Mouse (Mus musculus) embryonic facial prominence, embryonic 14.5 days (tissue): ENCODE results near the gene Echdc3. TPM values are rescaled to one million over a fixed set of nuclear protein-coding genes. Genes with fewer than 3 reads are reported as not detected.

Experiments
- ATAC-seq: fragments of 200-750 bp; cut with Nextera tagmentation; 2 replicates; pipeline ENCODE4 v1.8.0; 2017; ENCODE audit warnings: low read depth, moderate number of reproducible peaks, moderate TSS enrichment
- DNase-seq: peaks from one replicate; pipeline ENCODE4 v3.0.0-alpha.2; 2015; ENCODE audit warnings: low spot score
- H3K27ac ChIP-seq: fragments of 300-500 bp; sonication (generic); replicated peaks from 2 replicates; pipeline ENCODE4 v1.5.1; 2014; ENCODE audit warnings: low read depth, mild to moderate bottlenecking, low read length, moderate library complexity
- H3K27me3 ChIP-seq: fragments of 300-500 bp; sonication (generic); replicated peaks from 2 replicates; pipeline ENCODE4 v1.6.1; 2014; ENCODE audit warnings: low read length; ENCODE audit not compliant: control insufficient read depth, insufficient read depth
- H3K36me3 ChIP-seq: fragments of 300-500 bp; sonication (generic); 2 replicates; pipeline ENCODE4 v1.6.1; 2014; ENCODE audit warnings: low read length, mixed read lengths; ENCODE audit not compliant: control insufficient read depth, insufficient read depth
- H3K4me1 ChIP-seq: fragments of 300-500 bp; sonication (generic); 2 replicates; pipeline ENCODE4 v1.6.1; 2014; ENCODE audit warnings: antibody characterized with exemption, low read length; ENCODE audit not compliant: control insufficient read depth, insufficient read depth
- H3K4me2 ChIP-seq: fragments of 300-500 bp; sonication (generic); 2 replicates; pipeline ENCODE4 v1.6.1; 2014; ENCODE audit warnings: low read depth, mild to moderate bottlenecking, low read length, moderate library complexity, mixed read lengths
- H3K4me3 ChIP-seq: fragments of 300-500 bp; sonication (generic); 2 replicates; pipeline ENCODE4 v1.5.1; 2014; ENCODE audit warnings: low read depth, mild to moderate bottlenecking, low read length
- H3K9ac ChIP-seq: fragments of 300-500 bp; sonication (generic); 2 replicates; pipeline ENCODE4 v1.6.1; 2014; ENCODE audit warnings: low read depth, mild to moderate bottlenecking, low read length, moderate library complexity, mixed read lengths
- H3K9me3 ChIP-seq: fragments of 300-500 bp; sonication (generic); 2 replicates; pipeline ENCODE4 v1.6.1; 2016; ENCODE audit warnings: low read length; ENCODE audit not compliant: control insufficient read depth
- WGBS: fragments of 180-500 bp; shearing (Covaris S2); extraction: QIAGEN DNeasy Blood & Tissue Kit; methylation state at CpG from one replicate; pipeline ENCODE4 v1.1.7; 2014; 5-methylcytosine and 5-hydroxymethylcytosine counted together
- polyA plus RNA-seq: library from polyadenylated mRNA; unstranded; fragments of >200 nt; fragmentation: Nextera tagmentation; extraction: Ambion mirVana; gene quantifications from 2 replicates; pipeline ENCODE4 v1.2.1, GENCODE M21; 2014

The Echdc3 gene
- 3.5 and 4.9 TPM in 2 replicates for polyA plus RNA-seq

GRCm38 (mm10) chr2:6212724-6213511 lies at the start of gene Echdc3:
TSS of gene Echdc3 (minus strand) at chr2:6213033.
- WGBS = 1% methylated on average over 25 of the region's 30 CpGs
- 0 out of 2 replicates have a peak, but pooled peaks cover 3% of the 10 kb centered on the region for H3K27me3 ChIP-seq
- ATAC-seq (peak; percentile 91), DNase-seq (peak; percentile 93)
- H3K27ac ChIP-seq = peak within 1 kb of the TSS; percentile 81
- peak within 1 kb of the TSS; percentile 81 for H3K4me2 ChIP-seq
- H3K4me1 ChIP-seq = peaks cover 11% of the 10 kb centered on the region
- peak within 1 kb of the TSS; percentile 72 for H3K9ac ChIP-seq
- H3K4me3 ChIP-seq = peak within 1 kb of the TSS; percentile 43
- H3K9me3 ChIP-seq = no peaks in the 10 kb centered on the region
- H3K36me3 ChIP-seq = no peaks in the 10 kb centered on the region

DNA sequence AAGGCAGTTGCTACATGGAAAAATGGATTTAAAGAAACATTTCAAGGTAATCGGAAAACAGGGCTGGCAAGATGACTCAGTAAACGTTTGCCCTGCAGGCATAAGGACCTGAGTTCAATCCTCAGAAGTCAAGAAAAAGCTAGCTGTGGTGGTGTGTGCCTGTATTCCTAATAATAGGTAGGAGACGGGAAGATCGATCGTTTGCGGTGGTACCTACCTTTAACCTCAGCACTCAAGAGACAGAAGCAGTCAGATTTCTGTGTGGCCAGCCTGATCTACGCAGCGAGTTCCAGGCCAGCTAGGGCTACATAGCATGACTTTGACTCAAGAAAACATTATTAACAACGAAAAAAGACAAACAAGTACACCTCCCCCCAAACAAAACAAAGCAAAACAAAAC lies 48.9 kb upstream of the Echdc3 start:
- no peak overlapping the region for H3K4me2 ChIP-seq
- H3K27ac ChIP-seq = peak overlapping the region; percentile 40
- no peak overlapping the region; the same call in 1 of the 2 replicates for H3K9ac ChIP-seq
- no peak overlapping the region for H3K4me3 ChIP-seq
- 66% methylated on average over 9 of the region's 9 CpGs for WGBS
- H3K36me3 ChIP-seq = no peaks in the 10 kb centered on the region
- peaks cover 7% of the 10 kb centered on the region; the same call in 1 of the 2 replicates for H3K4me1 ChIP-seq
- H3K9me3 ChIP-seq = peaks cover 10% of the 10 kb centered on the region; the same call in 1 of the 2 replicates
- DNase-seq = no peak
- no peak for ATAC-seq
- no peaks in the 10 kb centered on the region for H3K27me3 ChIP-seq

DNA sequence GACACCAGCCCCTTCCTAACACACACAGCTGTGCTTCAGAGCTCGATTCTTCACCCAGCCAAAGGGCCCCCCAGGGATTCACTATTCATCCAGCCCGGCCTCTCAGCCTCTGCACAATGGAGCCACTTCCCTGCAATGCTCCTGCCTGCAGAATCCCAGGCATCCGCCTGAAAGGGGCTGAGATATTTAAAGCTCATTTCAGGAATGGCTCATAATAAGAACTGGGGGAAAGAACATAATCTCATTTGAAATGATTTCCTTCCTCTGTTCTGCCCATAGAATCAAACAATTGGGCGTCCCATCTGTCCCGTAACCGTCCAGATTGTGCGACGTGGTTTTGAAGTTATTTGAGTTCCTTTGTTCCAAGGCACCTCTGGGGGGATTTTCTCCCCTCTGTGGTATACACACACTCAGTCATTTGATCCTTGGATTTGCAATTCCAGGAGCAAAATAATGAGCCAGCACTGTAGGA lies 48.4 kb upstream of the Echdc3 start:
- ATAC-seq = peak; percentile 80
- peaks cover 7% of the 10 kb centered on the region; the same call in 1 of the 2 replicates for H3K4me1 ChIP-seq
- no peaks in the 10 kb centered on the region for H3K27me3 ChIP-seq
- peak overlapping the region; percentile 1; the same call in 1 of the 2 replicates for H3K9ac ChIP-seq
- H3K4me2 ChIP-seq = no peak overlapping the region
- peak; percentile 82 for DNase-seq
- peak overlapping the region; percentile 40 for H3K27ac ChIP-seq
- 15% methylated on average over 8 of the region's 8 CpGs for WGBS
- peaks cover 10% of the 10 kb centered on the region; the same call in 1 of the 2 replicates for H3K9me3 ChIP-seq
- H3K36me3 ChIP-seq = no peaks in the 10 kb centered on the region
- H3K4me3 ChIP-seq = no peak overlapping the region

- Histone ChIP-seq H3K36me3 (no peaks in the 10 kb centered on the region), H3K9ac (no peak overlapping the region), H3K4me3 (no peak overlapping the region), H3K4me1 (peaks cover 11% of the 10 kb centered on the region; the same call in 1 of the 2 replicates), H3K4me2 (no peak overlapping the region), H3K27me3 (no peaks in the 10 kb centered on the region), H3K9me3 (peaks cover 8% of the 10 kb centered on the region; the same call in 1 of the 2 replicates), H3K27ac (peak overlapping the region; percentile 40)
- 76% methylated on average over 4 of the region's 4 CpGs for WGBS
- DNase-seq (no peak), ATAC-seq (no peak)
Measured at GRCm38 (mm10) chr2:6260661-6261060, 47.8 kb upstream of the Echdc3 start.

- no peak for ATAC-seq
- 78% methylated on average over 3 of the region's 3 CpGs for WGBS
Measured at GRCm38 (mm10) chr2:6259182-6259581, 46.3 kb upstream of the Echdc3 start.

DNA sequence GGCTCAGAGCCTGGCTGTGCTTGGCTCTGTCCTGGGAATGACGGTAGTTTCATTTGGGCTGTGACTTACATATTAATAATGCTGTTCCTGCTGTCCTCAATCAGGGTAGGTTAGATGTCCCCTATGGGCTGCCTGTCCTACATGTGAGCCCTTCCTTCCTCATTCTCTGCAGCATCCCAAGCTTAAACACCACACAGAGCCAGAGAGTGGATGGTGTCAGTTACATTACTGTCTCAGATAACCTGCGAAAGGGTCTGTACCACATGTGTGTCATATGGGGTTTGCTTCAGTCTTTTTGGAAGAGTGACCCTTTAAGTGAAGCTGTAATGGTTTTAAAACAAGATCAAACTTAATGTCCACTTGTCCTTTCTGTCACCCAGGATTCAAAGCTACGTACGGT lies 45.2 kb upstream of the Echdc3 start:
- no peak for DNase-seq
- Histone ChIP-seq H3K36me3 (no peaks in the 10 kb centered on the region), H3K4me3 (no peak overlapping the region), H3K27ac (no peak overlapping the region), H3K9ac (no peak overlapping the region), H3K9me3 (0 out of 2 replicates have a peak, but pooled peaks cover 8% of the 10 kb centered on the region), H3K27me3 (no peaks in the 10 kb centered on the region), H3K4me2 (no peak overlapping the region), H3K4me1 (peaks cover 11% of the 10 kb centered on the region; the same call in 1 of the 2 replicates)
- ATAC-seq = no peak
- 84% methylated on average over 4 of the region's 4 CpGs for WGBS

More at GRCm38 (mm10) chr2:6259182-6259581, 46.3 kb upstream of the Echdc3 start:
- no peak for DNase-seq
- H3K36me3 ChIP-seq = no peaks in the 10 kb centered on the region
- H3K9ac ChIP-seq = no peak overlapping the region
- H3K4me1 ChIP-seq = peaks cover 11% of the 10 kb centered on the region; the same call in 1 of the 2 replicates
- no peaks in the 10 kb centered on the region for H3K27me3 ChIP-seq
- no peak overlapping the region for H3K4me3 ChIP-seq
- H3K4me2 ChIP-seq = no peak overlapping the region
- H3K9me3 ChIP-seq = 0 out of 2 replicates have a peak, but pooled peaks cover 8% of the 10 kb centered on the region
- H3K27ac ChIP-seq = no peak overlapping the region

- Histone ChIP-seq H3K27me3 (no peaks in the 10 kb centered on the region), H3K4me1 (peaks cover 11% of the 10 kb centered on the region; the same call in 1 of the 2 replicates), H3K4me2 (no peak overlapping the region), H3K9me3 (0 out of 2 replicates have a peak, but pooled peaks cover 8% of the 10 kb centered on the region), H3K36me3 (no peaks in the 10 kb centered on the region), H3K4me3 (no peak overlapping the region), H3K9ac (no peak overlapping the region), H3K27ac (no peak overlapping the region)
- ATAC-seq (no peak), DNase-seq (no peak)
- WGBS = 60% methylated on average over 2 of the region's 2 CpGs
Measured at GRCm38 (mm10) chr2:6257146-6257545, 44.3 kb upstream of the Echdc3 start.

- no peak overlapping the region for H3K9ac ChIP-seq
- ATAC-seq (peak; percentile 87), DNase-seq (peak; percentile 87)
- H3K27ac ChIP-seq = peak overlapping the region; percentile 67
- no peak overlapping the region for H3K4me3 ChIP-seq
- 49% methylated on average over 19 of the region's 19 CpGs for WGBS
- peaks cover 8% of the 10 kb centered on the region; the same call in 1 of the 2 replicates for H3K4me1 ChIP-seq
- 0 out of 2 replicates have a peak, but pooled peaks cover 8% of the 10 kb centered on the region for H3K9me3 ChIP-seq
- H3K4me2 ChIP-seq = no peak overlapping the region
- no peaks in the 10 kb centered on the region for H3K27me3 ChIP-seq
- no peaks in the 10 kb centered on the region for H3K36me3 ChIP-seq
Measured at GRCm38 (mm10) chr2:6255989-6256841, 43.4 kb upstream of the Echdc3 start.
